Comparison of ENCODE assay signal across 8 mouse cellular contexts in the genomic region with DNA sequence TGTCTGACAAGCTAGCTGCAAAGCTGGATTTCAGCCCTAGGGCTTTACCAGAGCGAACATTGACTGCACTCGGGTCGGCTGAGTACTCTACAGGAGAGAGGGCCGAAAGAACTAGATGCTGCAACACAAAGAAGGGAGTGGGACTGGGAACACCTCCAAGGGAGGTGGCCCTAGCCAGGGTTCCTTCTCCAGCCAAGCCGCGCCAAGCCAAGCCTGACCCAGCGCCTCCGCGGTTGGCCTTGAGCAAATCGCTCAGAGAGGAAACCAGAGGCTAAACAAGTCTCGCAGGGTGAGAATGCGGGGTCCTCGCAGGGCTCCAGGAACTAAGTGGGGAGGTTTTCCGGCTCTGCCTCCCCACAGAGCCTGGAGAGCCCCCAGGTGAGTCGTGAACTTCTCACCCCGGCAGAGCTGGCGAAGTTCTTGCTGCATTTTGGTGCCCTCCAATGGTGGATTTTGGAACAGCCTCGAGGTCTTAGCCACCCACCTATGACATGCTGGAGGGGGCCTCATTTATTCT. TPM values are rescaled to one million over a fixed set of nuclear protein-coding genes. Genes with fewer than 3 reads are reported as not detected.
DNase-seq lines count a peak whose midpoint lies in the region; ATAC-seq and TF ChIP-seq lines count a peak whose summit lies in the region.

No protein-coding gene starts in this region.

- peak overlapping the region; percentile 80 for H3K4me2 ChIP-seq in heart, embryonic 13.5 days
- peak overlapping the region; percentile 79 for H3K4me2 ChIP-seq in kidney, postnatal 0 days (ENCODE audit: low read length)
- peak overlapping the region; percentile 61 for H3K4me2 ChIP-seq in liver, embryonic 15.5 days
- H3K4me2 ChIP-seq in neural tube, embryonic 13.5 days, result peak overlapping the region; percentile 71

- H3K79me2 ChIP-seq in C2C12 (ENCODE audit: control insufficient read depth, insufficient read depth), result no peaks in the 10 kb centered on the region

- TF ChIP-seq CTCF in C2C12 (IDR thresholded peaks at IDR 0.05; ENCODE audit: control insufficient read depth, insufficient read depth, insufficient read length), result peak; percentile 44
- TF ChIP-seq CTCF in bone marrow macrophage, adult 2 months (IDR thresholded peaks at IDR 0.05; ENCODE audit: low read depth, low read length), result peak; percentile 51
- TF ChIP-seq CTCF in embryonic fibroblast, embryonic 13.5 days (IDR thresholded peaks at IDR 0.05; ENCODE audit: borderline replicate concordance, insufficient read depth, low read length), result peak; percentile 42; the same call in 1 of the 2 replicates
- peak; percentile 80 for TF ChIP-seq CTCF in kidney, postnatal 0 days (IDR thresholded peaks at IDR 0.05; ENCODE audit: low read depth)
- peak; percentile 53; the same call in 1 of the 2 replicates for TF ChIP-seq CTCF in testis, adult 2 months (IDR thresholded peaks at IDR 0.05; ENCODE audit: control insufficient read depth, insufficient read depth, insufficient replicate concordance, low read depth, low read length)

- no peak overlapping the region for H3ac ChIP-seq in C2C12 (ENCODE audit: control insufficient read depth, insufficient read length, low read depth)

- H3K36me3 ChIP-seq in C2C12 (ENCODE audit: control insufficient read depth, insufficient read depth), result no peaks in the 10 kb centered on the region
- H3K36me3 ChIP-seq in heart, embryonic 13.5 days, result no peaks in the 10 kb centered on the region
- H3K36me3 ChIP-seq in kidney, postnatal 0 days (ENCODE audit: insufficient read depth, low read length), result no peaks in the 10 kb centered on the region
- no peaks in the 10 kb centered on the region for H3K36me3 ChIP-seq in liver, embryonic 15.5 days (replicated peaks)
- H3K36me3 ChIP-seq in neural tube, embryonic 13.5 days, result no peaks in the 10 kb centered on the region
- no peaks in the 10 kb centered on the region for H3K36me3 ChIP-seq in testis, adult 2 months (ENCODE audit: control insufficient read depth, insufficient read depth, low read length)

- H3K27me3 ChIP-seq in C2C12 (ENCODE audit: control insufficient read depth, insufficient read depth, insufficient read length), result no peaks in the 10 kb centered on the region
- no peaks in the 10 kb centered on the region for H3K27me3 ChIP-seq in heart, embryonic 13.5 days (replicated peaks)
- no peaks in the 10 kb centered on the region for H3K27me3 ChIP-seq in kidney, postnatal 0 days (ENCODE audit: insufficient read depth, low read length)
- H3K27me3 ChIP-seq in liver, embryonic 15.5 days, result 0 out of 2 replicates have a peak, but pooled peaks cover 2% of the 10 kb centered on the region
- H3K27me3 ChIP-seq in neural tube, embryonic 13.5 days, result 0 out of 2 replicates have a peak, but pooled peaks cover 3% of the 10 kb centered on the region
- H3K27me3 ChIP-seq in testis, adult 2 months (ENCODE audit: control insufficient read depth, insufficient read depth, low read length), result no peaks in the 10 kb centered on the region

- WGBS in heart, embryonic 13.5 days, result 6% methylated on average over 18 of the region's 18 CpGs
- 2% methylated on average over 18 of the region's 18 CpGs for WGBS in kidney, postnatal 0 days
- 9% methylated on average over 18 of the region's 18 CpGs for WGBS in liver, embryonic 15.5 days (ENCODE audit: insufficient replicate concordance)
- WGBS in neural tube, embryonic 13.5 days, result under 1% methylated on average over 18 of the region's 18 CpGs

- peak overlapping the region; percentile 79 for H3K9ac ChIP-seq in heart, embryonic 13.5 days
- H3K9ac ChIP-seq in kidney, postnatal 0 days (ENCODE audit: low read depth, low read length), result peak overlapping the region; percentile 50
- H3K9ac ChIP-seq in liver, embryonic 15.5 days, result no peak overlapping the region
- peak overlapping the region; percentile 61 for H3K9ac ChIP-seq in neural tube, embryonic 13.5 days

- H3K9me3 ChIP-seq in heart, embryonic 13.5 days, result peaks cover 2% of the 10 kb centered on the region; the same call in 1 of the 2 replicates
- H3K9me3 ChIP-seq in kidney, postnatal 0 days (replicated peaks; ENCODE audit: low read length), result no peaks in the 10 kb centered on the region
- no peaks in the 10 kb centered on the region for H3K9me3 ChIP-seq in liver, embryonic 15.5 days (replicated peaks)
- H3K9me3 ChIP-seq in neural tube, embryonic 13.5 days, result 0 out of 2 replicates have a peak, but pooled peaks cover 2% of the 10 kb centered on the region

- H3K27ac ChIP-seq in bone marrow macrophage, adult 2 months (ENCODE audit: insufficient read depth, low read depth, low read length), result no peak overlapping the region
- H3K27ac ChIP-seq in embryonic fibroblast, embryonic 13.5 days (ENCODE audit: insufficient read depth, low read length), result no peak overlapping the region
- H3K27ac ChIP-seq in heart, embryonic 13.5 days (replicated peaks), result peak overlapping the region; percentile 77
- H3K27ac ChIP-seq in kidney, postnatal 0 days, result peak overlapping the region; percentile 54; the same call in 1 of the 2 replicates
- no peak overlapping the region for H3K27ac ChIP-seq in liver, embryonic 15.5 days (replicated peaks)
- peak overlapping the region; percentile 49; the same call in 1 of the 2 replicates for H3K27ac ChIP-seq in neural tube, embryonic 13.5 days (replicated peaks)
- no peak overlapping the region; the same call in 1 of the 2 replicates for H3K27ac ChIP-seq in testis, adult 2 months (ENCODE audit: control insufficient read depth, insufficient read depth, low read depth, low read length)

- H3K79me3 ChIP-seq in C2C12 (ENCODE audit: low read depth), result no peaks in the 10 kb centered on the region

- TF ChIP-seq POLR2A in bone marrow macrophage, adult 2 months (IDR thresholded peaks at IDR 0.05; ENCODE audit: borderline replicate concordance, low read depth, low read length), result no peak
- TF ChIP-seq POLR2A in embryonic fibroblast, embryonic 13.5 days (IDR thresholded peaks at IDR 0.05; ENCODE audit: low read depth, low read length), result no peak
- TF ChIP-seq POLR2A in testis, adult 2 months (IDR thresholded peaks at IDR 0.05; ENCODE audit: control insufficient read depth, low read depth, low read length), result no peak

- no peak overlapping the region for H3K4me3 ChIP-seq in C2C12 (ENCODE audit: insufficient read depth, poor library complexity, severe bottlenecking)
- H3K4me3 ChIP-seq in bone marrow macrophage, adult 2 months (ENCODE audit: insufficient read depth, low read length), result peak overlapping the region; percentile 22; the same call in 1 of the 2 replicates
- H3K4me3 ChIP-seq in embryonic fibroblast, embryonic 13.5 days (ENCODE audit: insufficient read depth, low read length), result peak overlapping the region; percentile 30; the same call in 1 of the 2 replicates
- peak overlapping the region; percentile 52 for H3K4me3 ChIP-seq in heart, embryonic 13.5 days
- peak overlapping the region; percentile 34 for H3K4me3 ChIP-seq in kidney, postnatal 0 days (replicated peaks; ENCODE audit: low read depth, low read length)
- peak overlapping the region; percentile 33 for H3K4me3 ChIP-seq in liver, embryonic 15.5 days (replicated peaks)
- peak overlapping the region; percentile 38 for H3K4me3 ChIP-seq in neural tube, embryonic 13.5 days
- H3K4me3 ChIP-seq in testis, adult 2 months (ENCODE audit: control insufficient read depth, low read depth, low read length), result peak overlapping the region; percentile 57

- DNase-seq in kidney, postnatal 0 days (ENCODE audit: low spot score), result peak; percentile 79

- peaks cover 3% of the 10 kb centered on the region; the same call in 1 of the 2 replicates for H3K4me1 ChIP-seq in bone marrow macrophage, adult 2 months (ENCODE audit: control insufficient read depth, insufficient read depth, low read length)
- H3K4me1 ChIP-seq in embryonic fibroblast, embryonic 13.5 days (ENCODE audit: control insufficient read depth, insufficient read depth, low read length), result peaks cover 5% of the 10 kb centered on the region; the same call in 1 of the 2 replicates
- peaks cover 37% of the 10 kb centered on the region for H3K4me1 ChIP-seq in heart, embryonic 13.5 days
- H3K4me1 ChIP-seq in kidney, postnatal 0 days (replicated peaks; ENCODE audit: insufficient read depth, low read length), result 0 out of 2 replicates have a peak, but pooled peaks cover 15% of the 10 kb centered on the region
- no peaks in the 10 kb centered on the region for H3K4me1 ChIP-seq in liver, embryonic 15.5 days (replicated peaks)
- H3K4me1 ChIP-seq in neural tube, embryonic 13.5 days (replicated peaks), result peaks cover 38% of the 10 kb centered on the region
- H3K4me1 ChIP-seq in testis, adult 2 months (ENCODE audit: control insufficient read depth, insufficient read depth, low read length), result no peaks in the 10 kb centered on the region

- ATAC-seq in heart, embryonic 13.5 days (ENCODE audit: extremely low read depth, insufficient number of reproducible peaks, low FRiP score, low TSS enrichment), result no peak
- ATAC-seq in kidney, postnatal 0 days (replicated peaks; ENCODE audit: low FRiP score, low read depth), result peak; percentile 77
- ATAC-seq in liver, embryonic 15.5 days (ENCODE audit: insufficient read depth), result no peak
- peak; percentile 77 for ATAC-seq in neural tube, embryonic 13.5 days (ENCODE audit: low read depth)

TF ChIP-seq in C2C12, 6 proteins besides CTCF, POLR2A, EP300 and RAD21:
- TF ChIP-seq MAX (IDR thresholded peaks at IDR 0.05), result no peak
- no peak for TF ChIP-seq USF1 (IDR thresholded peaks at IDR 0.05; ENCODE audit: low read depth)
- no peak for TF ChIP-seq CEBPB (IDR thresholded peaks at IDR 0.05; ENCODE audit: low read depth)

RNA-seq across cellular contexts. Expression of a gene that starts 48.0 kb away (rescaled TPM):
- polyA plus RNA-seq in C2C12 (2012; fragmentation: generic; extraction: Trizol), result not detected
- polyA plus RNA-seq in bone marrow macrophage, adult 2 months (2012; ENCODE audit: insufficient read depth, insufficient read length, missing spikeins), result not detected in 2 replicates
- not detected in 2 replicates for polyA plus RNA-seq in embryonic fibroblast, embryonic 13.5 days (2011; ENCODE audit: insufficient read length, low read depth, missing spikeins)
- not detected in 2 replicates for polyA plus RNA-seq in heart, embryonic 13.5 days (2015; fragmentation: Nextera tagmentation; extraction: Ambion mirVana)
- 0.08 TPM in 1 of 2 replicates, not detected in the other for polyA plus RNA-seq in kidney, postnatal 0 days (2015; fragmentation: Nextera tagmentation; extraction: Ambion mirVana)
- polyA plus RNA-seq in liver, embryonic 15.5 days (2015; fragmentation: Nextera tagmentation; extraction: Ambion mirVana), result not detected in 2 replicates
- not detected in 2 replicates for polyA plus RNA-seq in neural tube, embryonic 13.5 days (2015; fragmentation: Nextera tagmentation; extraction: Ambion mirVana)
- not detected in 2 replicates for polyA plus RNA-seq in testis, adult 2 months (2012; rRNA removed)

Comparison
In these comparisons a context has a peak if more than half of its experiments do, and no peak if none do; other contexts are left out.
1. H3K27ac ChIP-seq: peak in heart, embryonic 13.5 days (single experiment), kidney, postnatal 0 days (single experiment) and neural tube, embryonic 13.5 days (single experiment); none in bone marrow macrophage, adult 2 months (single experiment), embryonic fibroblast, embryonic 13.5 days (single experiment), liver, embryonic 15.5 days (single experiment) and testis, adult 2 months (single experiment).
2. ATAC-seq: peak in kidney, postnatal 0 days (single experiment) and neural tube, embryonic 13.5 days (single experiment); none in heart, embryonic 13.5 days (single experiment) and liver, embryonic 15.5 days (single experiment).
3. Peak in every context shown above with its lines, with median percentiles within 50 percentile points of each other: CTCF ChIP-seq and H3K4me2 ChIP-seq.